Mouse (Mus musculus): ENCODE data around the gene Psen1. TPM values are rescaled to one million over a fixed set of nuclear protein-coding genes. Genes with fewer than 3 reads are reported as not detected.
A peak's percentile ranks its signal among the peaks of the same experiment; 100 is the strongest.

The Psen1 gene
- polyA plus RNA-seq, 1 experiment from 2014 or later: 98.6 TPM

DNA sequence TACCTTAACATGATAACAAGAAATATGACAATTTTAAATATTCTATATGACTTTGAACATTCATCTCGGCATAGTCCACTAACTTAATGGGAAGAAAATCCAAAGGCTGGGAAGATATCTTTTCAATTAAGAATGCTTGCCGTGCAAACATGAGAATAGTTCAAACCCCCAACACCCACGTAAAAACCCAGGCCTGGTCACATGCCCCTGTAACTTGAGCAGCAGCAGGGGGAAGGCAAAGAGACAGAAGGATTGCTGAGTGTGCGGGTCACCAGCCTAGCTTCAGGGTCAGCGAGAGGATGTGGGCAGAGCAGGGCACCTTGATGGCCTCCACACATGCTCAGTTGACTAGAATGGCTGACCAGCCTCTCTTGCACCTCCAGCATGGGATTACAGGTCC, 53.8 kb downstream of the Psen1 start:
- H3K4me2 ChIP-seq (ENCODE audit: low read depth, low read length): no peak overlapping the region
- H3K27ac ChIP-seq (ENCODE audit: low read length): no peak overlapping the region
- H3K4me3 ChIP-seq (ENCODE audit: low read length): no peak overlapping the region
- ATAC-seq: no peak
- no peaks in the 10 kb centered on the region for H3K27me3 ChIP-seq (replicated peaks; ENCODE audit: control insufficient read depth, insufficient read depth, low read length)
- 65% methylated on average over 5 of the region's 5 CpGs for WGBS
- no peaks in the 10 kb centered on the region for H3K4me1 ChIP-seq (ENCODE audit: control insufficient read depth, insufficient read depth, low read length)
- no peaks in the 10 kb centered on the region for H3K36me3 ChIP-seq (ENCODE audit: control insufficient read depth, insufficient read depth, low read length)
- H3K9ac ChIP-seq (ENCODE audit: low read depth, low read length): no peak overlapping the region
- no peaks in the 10 kb centered on the region for H3K9me3 ChIP-seq (ENCODE audit: control insufficient read depth, low read length)

DNA sequence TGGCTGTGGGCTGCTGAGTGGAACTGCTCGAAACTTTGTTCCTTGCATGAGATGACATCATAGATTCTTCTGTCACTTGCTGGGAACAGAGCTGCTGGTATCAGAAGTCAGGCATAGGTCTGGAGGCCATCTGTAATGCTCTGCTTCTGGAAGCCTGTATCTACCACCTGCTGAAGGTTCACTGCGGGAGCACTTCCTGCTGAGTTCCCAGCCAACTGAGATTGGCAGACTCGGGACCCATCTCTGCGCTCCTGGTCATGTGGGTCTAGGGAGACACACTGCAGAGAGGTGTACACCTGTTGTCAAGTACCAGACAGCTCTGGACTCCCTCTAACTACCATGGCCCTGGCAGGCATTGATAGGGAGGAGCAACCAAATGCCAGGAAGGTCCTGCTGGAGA, 54.9 kb downstream of the Psen1 start:
- 77% methylated on average over 4 of the region's 4 CpGs for WGBS

DNA sequence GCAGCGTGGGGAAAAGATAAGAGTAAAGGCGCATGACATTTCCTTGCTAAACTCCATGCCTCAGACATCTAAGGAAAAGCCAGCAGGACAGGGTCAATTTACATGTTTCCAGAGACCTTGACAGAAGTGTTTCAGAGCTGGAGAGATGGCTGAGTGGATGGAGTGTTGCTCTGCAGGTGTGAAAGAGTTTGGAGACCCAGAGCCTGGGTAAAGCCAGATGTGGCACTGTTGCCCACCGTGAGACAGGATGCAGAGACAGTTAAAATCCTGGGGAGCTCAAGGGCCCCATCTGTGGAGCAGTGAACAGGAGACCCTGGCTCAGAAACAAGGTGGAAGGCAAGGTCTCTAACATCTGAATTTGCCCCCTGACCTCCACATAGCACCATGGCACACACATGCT, 55.8 kb downstream of the Psen1 start:
- H3K4me1 ChIP-seq (ENCODE audit: control insufficient read depth, insufficient read depth, low read length): no peaks in the 10 kb centered on the region
- no peak overlapping the region for H3K4me3 ChIP-seq (ENCODE audit: low read length)
- H3K4me2 ChIP-seq (ENCODE audit: low read depth, low read length): no peak overlapping the region
- H3K36me3 ChIP-seq (ENCODE audit: control insufficient read depth, insufficient read depth, low read length): no peaks in the 10 kb centered on the region
- H3K27me3 ChIP-seq (replicated peaks; ENCODE audit: control insufficient read depth, insufficient read depth, low read length): no peaks in the 10 kb centered on the region
- 68% methylated on average over 3 of the region's 3 CpGs for WGBS
- H3K9ac ChIP-seq (ENCODE audit: low read depth, low read length): no peak overlapping the region
- no peak for ATAC-seq
- no peaks in the 10 kb centered on the region for H3K9me3 ChIP-seq (ENCODE audit: control insufficient read depth, low read length)
- no peak overlapping the region for H3K27ac ChIP-seq (ENCODE audit: low read length)

More for the DNA sequence above, 54.9 kb downstream of the Psen1 start:
- no peaks in the 10 kb centered on the region for H3K27me3 ChIP-seq (replicated peaks; ENCODE audit: control insufficient read depth, insufficient read depth, low read length)
- H3K9me3 ChIP-seq (ENCODE audit: control insufficient read depth, low read length): no peaks in the 10 kb centered on the region
- no peak overlapping the region for H3K27ac ChIP-seq (ENCODE audit: low read length)
- H3K9ac ChIP-seq (ENCODE audit: low read depth, low read length): no peak overlapping the region
- ATAC-seq: no peak
- no peak overlapping the region for H3K4me2 ChIP-seq (ENCODE audit: low read depth, low read length)
- H3K4me1 ChIP-seq (ENCODE audit: control insufficient read depth, insufficient read depth, low read length): no peaks in the 10 kb centered on the region
- no peak overlapping the region for H3K4me3 ChIP-seq (ENCODE audit: low read length)
- H3K36me3 ChIP-seq (ENCODE audit: control insufficient read depth, insufficient read depth, low read length): no peaks in the 10 kb centered on the region

DNA sequence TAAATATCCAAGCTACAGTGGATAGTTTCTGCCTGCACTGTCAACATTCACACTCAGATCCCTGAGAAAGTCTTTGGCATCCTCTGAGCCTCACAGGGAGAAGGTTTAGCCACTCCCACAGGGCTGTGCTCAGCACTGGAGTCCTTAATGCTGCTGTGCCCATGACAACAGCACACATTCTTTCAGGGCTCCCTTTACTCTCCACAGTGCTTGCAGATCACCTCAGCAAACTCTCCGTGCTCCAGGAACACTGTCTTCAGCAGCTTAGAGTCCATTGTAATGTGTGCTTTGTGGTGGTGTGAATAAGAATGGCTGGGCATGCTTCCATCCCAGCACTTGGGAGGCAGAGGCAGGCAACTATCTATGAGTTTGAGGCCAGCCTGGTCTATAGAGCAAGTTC, 61.2 kb downstream of the Psen1 start:
- ATAC-seq: no peak
- H3K4me3 ChIP-seq (ENCODE audit: low read length): no peak overlapping the region
- no peak overlapping the region for H3K9ac ChIP-seq (ENCODE audit: low read depth, low read length)
- no peak overlapping the region for H3K27ac ChIP-seq (ENCODE audit: low read length)
- peaks cover 6% of the 10 kb centered on the region for H3K4me1 ChIP-seq (ENCODE audit: control insufficient read depth, insufficient read depth, low read length)
- H3K4me2 ChIP-seq (ENCODE audit: low read depth, low read length): no peak overlapping the region
- H3K36me3 ChIP-seq (ENCODE audit: control insufficient read depth, insufficient read depth, low read length): no peaks in the 10 kb centered on the region
- 65% methylated on average over 1 of the region's 1 CpGs for WGBS
- H3K27me3 ChIP-seq (replicated peaks; ENCODE audit: control insufficient read depth, insufficient read depth, low read length): no peaks in the 10 kb centered on the region
- H3K9me3 ChIP-seq (ENCODE audit: control insufficient read depth, low read length): no peaks in the 10 kb centered on the region

DNA sequence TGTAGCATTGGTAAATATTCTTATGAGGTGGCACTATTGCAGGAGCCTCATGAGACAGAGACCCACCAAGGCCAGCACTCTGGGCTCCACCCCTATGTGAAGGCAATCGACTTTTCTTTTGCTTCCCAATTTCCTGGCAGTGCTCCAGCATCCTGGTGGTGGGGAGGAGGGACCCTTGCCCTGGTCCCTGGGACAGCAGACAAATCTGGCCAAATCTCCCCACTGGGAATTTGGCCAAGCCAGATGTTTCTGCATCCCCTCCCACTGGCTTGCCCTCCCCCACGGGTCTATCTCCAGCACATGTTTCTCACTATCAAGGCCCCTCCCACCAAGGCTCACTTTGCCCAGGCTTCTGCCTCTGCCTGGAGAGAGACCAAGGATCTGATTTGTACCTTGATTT, 64.5 kb downstream of the Psen1 start:
- no peak overlapping the region for H3K27ac ChIP-seq (ENCODE audit: low read length)
- H3K27me3 ChIP-seq (replicated peaks; ENCODE audit: control insufficient read depth, insufficient read depth, low read length): no peaks in the 10 kb centered on the region
- no peak overlapping the region for H3K9ac ChIP-seq (ENCODE audit: low read depth, low read length)
- WGBS: 28% methylated on average over 2 of the region's 2 CpGs
- no peak overlapping the region for H3K4me3 ChIP-seq (ENCODE audit: low read length)
- H3K9me3 ChIP-seq (ENCODE audit: control insufficient read depth, low read length): no peaks in the 10 kb centered on the region
- ATAC-seq: peak; percentile 60
- peaks cover 6% of the 10 kb centered on the region for H3K4me1 ChIP-seq (ENCODE audit: control insufficient read depth, insufficient read depth, low read length)
- no peaks in the 10 kb centered on the region for H3K36me3 ChIP-seq (ENCODE audit: control insufficient read depth, insufficient read depth, low read length)
- H3K4me2 ChIP-seq (ENCODE audit: low read depth, low read length): no peak overlapping the region

DNA sequence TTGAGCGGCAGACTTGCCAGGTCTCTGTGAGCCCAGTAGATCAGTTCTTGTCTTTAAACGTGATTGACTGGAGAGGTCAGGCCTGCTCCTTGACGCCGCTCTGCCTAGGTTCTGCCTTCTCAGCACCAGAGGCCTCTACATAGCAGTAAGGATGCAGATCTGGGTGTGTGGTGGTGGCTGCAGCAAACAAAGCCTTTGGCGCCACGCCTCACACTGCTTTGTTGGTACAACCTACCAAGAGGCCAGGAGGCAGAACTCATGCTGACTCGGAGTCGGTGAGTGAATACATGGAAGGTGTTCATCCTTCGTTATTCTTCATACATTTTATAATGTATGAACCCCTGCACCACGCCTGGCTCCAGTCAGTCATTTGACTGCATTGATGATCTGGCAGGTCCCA, 70.8 kb downstream of the Psen1 start:
- H3K27me3 ChIP-seq (replicated peaks; ENCODE audit: control insufficient read depth, insufficient read depth, low read length): no peaks in the 10 kb centered on the region
- H3K4me2 ChIP-seq (ENCODE audit: low read depth, low read length): no peak overlapping the region
- H3K9ac ChIP-seq (ENCODE audit: low read depth, low read length): no peak overlapping the region
- H3K36me3 ChIP-seq (ENCODE audit: control insufficient read depth, insufficient read depth, low read length): no peaks in the 10 kb centered on the region
- H3K4me3 ChIP-seq (ENCODE audit: low read length): no peak overlapping the region
- WGBS: 69% methylated on average over 10 of the region's 10 CpGs
- ATAC-seq: no peak
- no peaks in the 10 kb centered on the region for H3K9me3 ChIP-seq (ENCODE audit: control insufficient read depth, low read length)
- H3K27ac ChIP-seq (ENCODE audit: low read length): no peak overlapping the region
- H3K4me1 ChIP-seq (ENCODE audit: control insufficient read depth, insufficient read depth, low read length): peaks cover 21% of the 10 kb centered on the region

DNA sequence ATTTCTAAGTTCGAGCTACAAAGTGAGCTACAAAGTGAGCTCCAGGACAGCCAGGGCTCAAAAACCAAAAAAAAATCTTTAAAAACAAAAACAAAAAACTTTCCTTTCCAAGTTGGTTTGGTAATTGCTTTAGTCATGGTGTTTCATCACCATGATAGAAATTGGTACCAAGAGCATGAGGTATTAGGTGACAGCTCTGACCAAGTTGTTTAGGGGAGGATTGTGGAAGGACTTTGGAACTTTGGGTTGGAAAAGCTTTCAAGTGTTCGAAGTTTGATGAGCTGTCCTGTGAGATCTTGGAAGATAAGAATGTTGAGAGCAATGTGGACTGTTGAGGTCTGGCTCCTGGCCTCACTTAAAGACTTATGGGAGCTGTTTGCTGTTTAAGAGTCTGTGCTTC, 72.2 kb downstream of the Psen1 start:
- 67% methylated on average over 2 of the region's 2 CpGs for WGBS
- Histone ChIP-seq H3K36me3 (ENCODE audit: control insufficient read depth, insufficient read depth, low read length) (no peaks in the 10 kb centered on the region), H3K9ac (ENCODE audit: low read depth, low read length) (no peak overlapping the region), H3K4me1 (ENCODE audit: control insufficient read depth, insufficient read depth, low read length) (peaks cover 30% of the 10 kb centered on the region), H3K4me2 (ENCODE audit: low read depth, low read length) (no peak overlapping the region), H3K27me3 (replicated peaks; ENCODE audit: control insufficient read depth, insufficient read depth, low read length) (no peaks in the 10 kb centered on the region), H3K9me3 (ENCODE audit: control insufficient read depth, low read length) (no peaks in the 10 kb centered on the region), H3K4me3 (ENCODE audit: low read length) (no peak overlapping the region), H3K27ac (ENCODE audit: low read length) (no peak overlapping the region)
- no peak for ATAC-seq

DNA sequence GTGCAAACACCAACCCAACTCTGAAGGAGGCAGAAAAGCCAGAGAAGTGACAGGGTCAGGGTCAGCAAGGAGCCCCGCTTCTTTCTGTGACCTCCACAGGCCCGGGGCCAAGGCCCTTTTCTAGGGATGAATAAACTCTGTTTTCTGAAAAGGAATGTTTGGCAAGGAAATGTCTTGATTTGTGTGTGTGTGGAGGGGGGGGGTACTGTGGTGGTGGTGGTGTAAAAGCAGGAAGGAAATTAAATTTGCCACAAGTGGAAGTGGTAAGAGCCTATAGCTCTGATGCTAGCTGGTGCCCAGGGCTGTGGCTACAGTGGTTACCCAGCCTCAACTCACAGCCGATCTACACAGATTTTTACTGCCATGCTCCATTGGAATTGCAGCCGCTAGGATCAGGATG, 74.8 kb downstream of the Psen1 start:
- no peak for ATAC-seq

DNA sequence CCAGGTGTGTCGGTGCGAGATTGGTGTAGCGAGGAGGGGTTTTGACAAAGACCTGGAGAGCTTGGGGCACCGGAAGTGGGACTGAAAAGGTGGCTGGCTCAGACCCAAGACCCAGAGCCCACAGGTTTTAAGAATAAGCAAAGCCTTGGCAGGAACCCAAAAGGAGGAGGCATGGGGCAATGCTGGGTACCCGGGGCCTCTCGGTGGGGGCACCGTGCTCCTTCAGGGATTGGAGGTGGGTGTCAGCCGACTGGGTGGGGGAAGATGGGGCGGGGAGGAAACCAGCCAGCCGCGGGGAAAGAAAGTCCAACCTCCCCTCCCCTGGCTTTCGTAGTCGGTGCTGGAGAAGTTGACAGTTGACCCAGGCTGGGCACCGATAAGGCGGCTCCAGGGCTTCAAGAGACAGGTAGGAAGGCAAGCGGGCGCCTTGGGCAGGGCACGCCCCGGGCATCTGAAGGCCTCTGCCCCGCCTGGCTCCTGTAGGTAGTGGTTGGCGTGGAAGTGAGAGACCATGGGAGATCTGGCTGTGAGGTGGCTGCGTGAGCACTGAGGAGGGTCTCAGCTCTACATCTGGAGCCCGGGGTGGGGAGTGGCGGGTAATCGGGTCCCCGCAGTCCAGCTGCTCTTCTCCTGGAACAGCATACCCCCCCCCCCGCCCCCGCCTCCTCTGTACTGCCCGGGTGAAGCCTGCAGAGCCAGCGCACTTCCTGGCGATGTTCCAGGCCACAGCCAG, 75.5 kb downstream of the Psen1 start, which contains the start of gene Papln:
Gene Papln, plus strand, starts transcription at position 324 of the 733 bp plus-strand sequence.
- H3K36me3 ChIP-seq (ENCODE audit: control insufficient read depth, insufficient read depth, low read length): no peaks in the 10 kb centered on the region
- H3K4me2 ChIP-seq (ENCODE audit: low read depth, low read length): peak within 1 kb of the TSS; percentile 81
- peak within 1 kb of the TSS; percentile 82 for H3K27ac ChIP-seq (ENCODE audit: low read length)
- H3K4me3 ChIP-seq (ENCODE audit: low read length): peak within 1 kb of the TSS; percentile 52
- peak; percentile 63 for ATAC-seq
- H3K9me3 ChIP-seq (ENCODE audit: control insufficient read depth, low read length): no peaks in the 10 kb centered on the region
- no peaks in the 10 kb centered on the region for H3K27me3 ChIP-seq (replicated peaks; ENCODE audit: control insufficient read depth, insufficient read depth, low read length)
- peak within 1 kb of the TSS; percentile 75 for H3K9ac ChIP-seq (ENCODE audit: low read depth, low read length)
- peaks cover 43% of the 10 kb centered on the region for H3K4me1 ChIP-seq (ENCODE audit: control insufficient read depth, insufficient read depth, low read length)
- 8% methylated on average over 27 of the region's 31 CpGs for WGBS

More for the DNA sequence above, 74.8 kb downstream of the Psen1 start:
- Histone ChIP-seq H3K9me3 (ENCODE audit: control insufficient read depth, low read length) (no peaks in the 10 kb centered on the region), H3K4me2 (ENCODE audit: low read depth, low read length) (no peak overlapping the region), H3K27me3 (replicated peaks; ENCODE audit: control insufficient read depth, insufficient read depth, low read length) (no peaks in the 10 kb centered on the region), H3K4me1 (ENCODE audit: control insufficient read depth, insufficient read depth, low read length) (peaks cover 35% of the 10 kb centered on the region), H3K4me3 (ENCODE audit: low read length) (no peak overlapping the region), H3K36me3 (ENCODE audit: control insufficient read depth, insufficient read depth, low read length) (no peaks in the 10 kb centered on the region), H3K9ac (ENCODE audit: low read depth, low read length) (no peak overlapping the region), H3K27ac (ENCODE audit: low read length) (peak overlapping the region; percentile 26)
- WGBS: 24% methylated on average over 4 of the region's 4 CpGs

DNA sequence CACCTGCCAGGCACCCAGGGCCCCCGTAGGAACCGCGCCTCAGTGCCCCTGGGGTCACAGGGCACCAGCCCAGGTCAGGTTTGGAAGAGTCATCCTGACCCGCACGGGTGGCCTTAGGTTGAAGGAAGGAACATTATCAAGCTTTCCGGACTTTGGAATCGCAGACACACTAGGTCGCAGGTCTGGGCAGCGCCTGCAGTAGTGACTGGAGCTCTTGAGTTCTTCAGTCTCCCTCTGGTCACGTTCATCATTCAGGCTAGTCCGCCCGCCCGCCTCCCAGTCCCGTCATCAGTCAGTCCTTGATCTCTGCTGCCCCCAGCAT, 76.1 kb downstream of the Psen1 start:
- Histone ChIP-seq H3K4me1 (ENCODE audit: control insufficient read depth, insufficient read depth, low read length) (peaks cover 48% of the 10 kb centered on the region), H3K4me2 (ENCODE audit: low read depth, low read length) (peak overlapping the region; percentile 81), H3K27ac (ENCODE audit: low read length) (peak overlapping the region; percentile 82), H3K4me3 (ENCODE audit: low read length) (peak overlapping the region; percentile 52), H3K9me3 (ENCODE audit: control insufficient read depth, low read length) (no peaks in the 10 kb centered on the region), H3K9ac (ENCODE audit: low read depth, low read length) (peak overlapping the region; percentile 75), H3K36me3 (ENCODE audit: control insufficient read depth, insufficient read depth, low read length) (no peaks in the 10 kb centered on the region), H3K27me3 (replicated peaks; ENCODE audit: control insufficient read depth, insufficient read depth, low read length) (no peaks in the 10 kb centered on the region)
- ATAC-seq: peak; percentile 79
- 4% methylated on average over 14 of the region's 14 CpGs for WGBS

Data from intestine, embryonic 16.5 days (tissue).